Mouse (Mus musculus) lung, embryonic 14.5 days (tissue): ENCODE measurements around the gene Stambpl1. TPM values are rescaled to one million over a fixed set of nuclear protein-coding genes. Genes with fewer than 3 reads are reported as not detected.

Experiments used
- ATAC-seq: fragments of 200-750 bp; cut with Nextera tagmentation; 2 replicates; pipeline ENCODE4 v1.8.0; 2017; ENCODE audit warnings: mild to moderate bottlenecking, moderate TSS enrichment, moderate library complexity; ENCODE audit not compliant: insufficient read depth
- DNase-seq: peaks from one replicate; pipeline ENCODE4 v3.0.0-alpha.2; 2015
- H3K27ac ChIP-seq: fragments of 300-500 bp; sonication (generic); 2 replicates; pipeline ENCODE4 v1.5.1; 2014; ENCODE audit warnings: low read depth, mild to moderate bottlenecking, moderate library complexity
- H3K27me3 ChIP-seq: fragments of 300-500 bp; sonication (generic); 2 replicates; pipeline ENCODE4 v1.6.1; 2014; ENCODE audit warnings: low read length, control low read depth; ENCODE audit not compliant: insufficient read depth
- H3K36me3 ChIP-seq: fragments of 300-500 bp; sonication (generic); 2 replicates; pipeline ENCODE4 v1.6.1; 2014; ENCODE audit warnings: control low read depth; ENCODE audit not compliant: insufficient read depth
- H3K4me1 ChIP-seq: fragments of 300-500 bp; sonication (generic); 2 replicates; pipeline ENCODE4 v1.6.1; 2014; ENCODE audit warnings: antibody characterized with exemption, control low read depth; ENCODE audit not compliant: insufficient read depth
- H3K4me2 ChIP-seq: fragments of 300-500 bp; sonication (generic); 2 replicates; pipeline ENCODE4 v1.6.1; 2014; ENCODE audit warnings: mild to moderate bottlenecking
- H3K4me3 ChIP-seq: fragments of 300-500 bp; sonication (generic); 2 replicates; pipeline ENCODE4 v1.5.1; 2014; ENCODE audit warnings: low read depth, low read length
- H3K9ac ChIP-seq: fragments of 300-500 bp; sonication (generic); 2 replicates; pipeline ENCODE4 v1.6.1; 2014
- H3K9me3 ChIP-seq: fragments of 300-500 bp; sonication (generic); 2 replicates; pipeline ENCODE4 v1.6.1; 2016; ENCODE audit warnings: low read depth, low read length, control low read depth
- CTCF ChIP-seq: IDR thresholded peaks from 2 replicates; pipeline ENCODE4 v1.5.1; 2016; ENCODE audit warnings: antibody characterized with exemption, low read depth
- WGBS: fragments of 180-500 bp; shearing (Covaris S2); extraction: QIAGEN DNeasy Blood & Tissue Kit; methylation state at CpG from one replicate; pipeline ENCODE4 v1.1.7; 2014; 5-methylcytosine and 5-hydroxymethylcytosine counted together
- polyA plus RNA-seq: library from polyadenylated mRNA; unstranded; fragments of >200 nt; fragmentation: Nextera tagmentation; extraction: Ambion mirVana; gene quantifications from 2 replicates; pipeline ENCODE4 v1.2.1, GENCODE M21; 2014

The Stambpl1 gene
- polyA plus RNA-seq, 1 experiment from 2014 or later, result 11.1 TPM

DNA sequence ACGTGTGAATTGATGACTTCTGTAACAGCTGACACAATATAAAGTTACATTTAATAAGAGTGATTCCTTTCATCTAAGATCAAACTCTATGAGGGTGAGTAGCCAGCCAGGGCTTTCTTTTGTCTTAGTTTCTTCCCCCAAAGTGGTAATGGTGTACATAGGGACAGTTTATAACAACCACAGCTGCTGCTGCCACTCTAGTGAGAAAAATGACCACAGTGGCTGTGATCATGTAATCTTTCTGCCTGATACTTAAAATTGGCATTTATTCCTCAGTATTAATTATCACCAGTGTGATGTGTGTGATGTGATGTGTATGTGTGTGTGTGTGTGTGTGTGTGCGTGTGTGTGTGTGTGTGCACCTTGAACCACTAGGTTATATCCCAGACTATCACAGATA is 59.9 kb downstream of the Stambpl1 start:
- H3K27me3 ChIP-seq, result no peaks in the 10 kb centered on the region
- H3K9me3 ChIP-seq, result no peaks in the 10 kb centered on the region
- no peak for TF ChIP-seq CTCF
- DNase-seq (no peak), ATAC-seq (no peak)
- H3K4me2 ChIP-seq, result peak overlapping the region; percentile 54; the same call in 1 of the 2 replicates
- no peak overlapping the region; the same call in 1 of the 2 replicates for H3K9ac ChIP-seq
- peaks cover 16% of the 10 kb centered on the region; the same call in 1 of the 2 replicates for H3K36me3 ChIP-seq
- H3K27ac ChIP-seq, result no peak overlapping the region
- H3K4me1 ChIP-seq, result peaks cover 5% of the 10 kb centered on the region; the same call in 1 of the 2 replicates
- 68% methylated on average over 2 of the region's 2 CpGs for WGBS
- H3K4me3 ChIP-seq, result no peak overlapping the region

- Histone ChIP-seq H3K36me3 (peaks cover 16% of the 10 kb centered on the region; the same call in 1 of the 2 replicates), H3K4me2 (peak overlapping the region; percentile 54; the same call in 1 of the 2 replicates), H3K27me3 (no peaks in the 10 kb centered on the region), H3K9ac (no peak overlapping the region), H3K4me1 (peaks cover 5% of the 10 kb centered on the region; the same call in 1 of the 2 replicates), H3K4me3 (peak overlapping the region; percentile 44; the same call in 1 of the 2 replicates), H3K9me3 (no peaks in the 10 kb centered on the region), H3K27ac (no peak overlapping the region)
- DNase-seq, result no peak
- ATAC-seq, result no peak
- 47% methylated on average over 9 of the region's 9 CpGs for WGBS
- no peak for TF ChIP-seq CTCF
These were observed 60.4 kb downstream of the Stambpl1 start for GRCm38 (mm10) chr19:34252450-34252849.

- ATAC-seq, result peak; percentile 33; the same call in 1 of the 2 replicates
- 20% methylated on average over 14 of the region's 14 CpGs for WGBS
- peak overlapping the region; percentile 54 for H3K4me2 ChIP-seq
These were observed 62.3 kb downstream of the Stambpl1 start for GRCm38 (mm10) chr19:34254101-34254879.

GRCm38 (mm10) chr19:34254880-34255681 is 63.1 kb downstream of the Stambpl1 start, which contains the start of gene Acta2:
Acta2 (minus strand) TSS chr19:34255590.
- H3K9me3 ChIP-seq, result no peaks in the 10 kb centered on the region
- H3K27ac ChIP-seq, result peak within 1 kb of the TSS; percentile 93
- H3K4me3 ChIP-seq, result peak within 1 kb of the TSS; percentile 44
- DNase-seq, result peak; percentile 86
- WGBS, result 23% methylated on average over 16 of the region's 16 CpGs
- 0 out of 2 replicates have a peak, but pooled peaks cover 8% of the 10 kb centered on the region for H3K36me3 ChIP-seq
- H3K9ac ChIP-seq, result peak within 1 kb of the TSS; percentile 56
- H3K4me1 ChIP-seq, result peaks cover 5% of the 10 kb centered on the region; the same call in 1 of the 2 replicates
- ATAC-seq, result peak; percentile 89
- no peaks in the 10 kb centered on the region for H3K27me3 ChIP-seq
- no peak for TF ChIP-seq CTCF
- H3K4me2 ChIP-seq, result peak within 1 kb of the TSS; percentile 54

More at GRCm38 (mm10) chr19:34254101-34254879, 62.3 kb downstream of the Stambpl1 start:
- peak; percentile 77 for DNase-seq
- Histone ChIP-seq H3K36me3 (0 out of 2 replicates have a peak, but pooled peaks cover 8% of the 10 kb centered on the region), H3K9me3 (no peaks in the 10 kb centered on the region), H3K4me3 (peak overlapping the region; percentile 44), H3K4me1 (peaks cover 5% of the 10 kb centered on the region; the same call in 1 of the 2 replicates), H3K9ac (peak overlapping the region; percentile 56), H3K27me3 (no peaks in the 10 kb centered on the region), H3K27ac (peak overlapping the region; percentile 93)
- no peak for TF ChIP-seq CTCF

GRCm38 (mm10) chr19:34256149-34256548 is 64.1 kb downstream of the Stambpl1 start:
- H3K9ac ChIP-seq, result no peak overlapping the region
- DNase-seq (no peak), ATAC-seq (no peak)
- H3K4me2 ChIP-seq, result 0 out of 2 replicates have a peak overlapping the region, but pooled peaks have one; percentile 54
- no peak for TF ChIP-seq CTCF
- H3K27ac ChIP-seq, result peak overlapping the region; percentile 93
- H3K36me3 ChIP-seq, result 0 out of 2 replicates have a peak, but pooled peaks cover 8% of the 10 kb centered on the region
- WGBS, result 76% methylated on average over 5 of the region's 5 CpGs
- no peak overlapping the region for H3K4me3 ChIP-seq
- peaks cover 5% of the 10 kb centered on the region; the same call in 1 of the 2 replicates for H3K4me1 ChIP-seq
- no peaks in the 10 kb centered on the region for H3K9me3 ChIP-seq
- H3K27me3 ChIP-seq, result no peaks in the 10 kb centered on the region

DNA sequence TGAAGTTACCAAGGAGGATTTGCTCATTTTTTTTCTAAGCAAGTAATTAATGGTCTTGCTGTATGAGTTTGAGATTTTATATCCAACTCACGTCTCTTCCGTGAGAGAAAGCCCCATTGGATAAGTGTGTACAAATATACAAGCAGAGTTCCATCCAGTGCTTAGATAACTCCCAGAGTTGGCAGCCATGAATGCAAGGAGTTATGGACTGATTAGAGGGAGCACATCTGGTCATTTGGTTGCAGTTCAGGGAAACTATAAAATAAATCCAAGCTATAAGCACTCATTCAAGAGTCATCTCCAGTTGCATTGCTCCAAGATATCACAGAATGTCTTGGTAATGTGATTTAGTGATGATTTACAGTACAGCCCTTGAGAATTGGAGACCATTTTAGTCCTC is 64.9 kb downstream of the Stambpl1 start:
- Histone ChIP-seq H3K9me3 (no peaks in the 10 kb centered on the region), H3K9ac (no peak overlapping the region), H3K4me3 (no peak overlapping the region), H3K4me2 (no peak overlapping the region), H3K27ac (peak overlapping the region; percentile 60; the same call in 1 of the 2 replicates), H3K4me1 (peaks cover 5% of the 10 kb centered on the region; the same call in 1 of the 2 replicates), H3K27me3 (no peaks in the 10 kb centered on the region), H3K36me3 (0 out of 2 replicates have a peak, but pooled peaks cover 1% of the 10 kb centered on the region)
- peak; percentile 67 for ATAC-seq
- DNase-seq, result peak; percentile 85
- TF ChIP-seq CTCF, result no peak
- WGBS, result 37% methylated on average over 2 of the region's 2 CpGs
